Mouse (Mus musculus) thymus, postnatal 10 days (tissue): ENCODE data around the gene Hoxa1.

Source experiments
- DNase-seq, 2 experiments: peaks; one replicate each; pipeline ENCODE4 v3.0.0; 2021; ENCODE audit warnings: low spot score in 2 of 2

Gene Hoxa1

DNA sequence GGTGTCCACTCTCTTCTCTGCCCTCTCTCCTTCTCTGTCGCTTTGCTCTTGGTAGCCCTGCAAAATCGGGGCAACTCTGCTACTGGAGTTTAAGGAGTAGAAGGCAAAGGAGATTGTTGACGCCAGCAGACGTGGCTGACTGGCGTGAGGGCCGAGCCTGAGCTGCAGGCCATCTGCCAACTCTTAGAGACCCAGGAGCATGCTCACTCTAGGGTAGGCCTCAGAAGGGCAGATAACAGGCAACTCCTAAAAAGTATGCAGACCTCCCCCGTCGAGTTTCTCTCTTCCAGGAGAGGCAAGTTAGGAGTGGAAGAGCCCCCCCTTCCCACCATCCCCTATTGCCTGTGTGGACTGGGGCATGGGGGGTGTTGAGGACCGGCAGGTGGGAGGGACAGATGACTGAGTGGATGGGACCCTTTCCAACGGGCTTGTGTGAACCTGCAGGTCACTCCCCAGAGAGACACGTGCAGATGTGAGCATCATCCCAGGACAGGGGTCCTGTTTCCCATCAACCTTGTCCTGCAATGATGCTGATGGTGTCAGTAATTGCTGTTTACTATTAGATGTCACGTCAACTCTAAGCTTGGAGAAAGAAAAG lies 1.1 kb upstream of the Hoxa1 start:
- DNase-seq = no peak

DNA sequence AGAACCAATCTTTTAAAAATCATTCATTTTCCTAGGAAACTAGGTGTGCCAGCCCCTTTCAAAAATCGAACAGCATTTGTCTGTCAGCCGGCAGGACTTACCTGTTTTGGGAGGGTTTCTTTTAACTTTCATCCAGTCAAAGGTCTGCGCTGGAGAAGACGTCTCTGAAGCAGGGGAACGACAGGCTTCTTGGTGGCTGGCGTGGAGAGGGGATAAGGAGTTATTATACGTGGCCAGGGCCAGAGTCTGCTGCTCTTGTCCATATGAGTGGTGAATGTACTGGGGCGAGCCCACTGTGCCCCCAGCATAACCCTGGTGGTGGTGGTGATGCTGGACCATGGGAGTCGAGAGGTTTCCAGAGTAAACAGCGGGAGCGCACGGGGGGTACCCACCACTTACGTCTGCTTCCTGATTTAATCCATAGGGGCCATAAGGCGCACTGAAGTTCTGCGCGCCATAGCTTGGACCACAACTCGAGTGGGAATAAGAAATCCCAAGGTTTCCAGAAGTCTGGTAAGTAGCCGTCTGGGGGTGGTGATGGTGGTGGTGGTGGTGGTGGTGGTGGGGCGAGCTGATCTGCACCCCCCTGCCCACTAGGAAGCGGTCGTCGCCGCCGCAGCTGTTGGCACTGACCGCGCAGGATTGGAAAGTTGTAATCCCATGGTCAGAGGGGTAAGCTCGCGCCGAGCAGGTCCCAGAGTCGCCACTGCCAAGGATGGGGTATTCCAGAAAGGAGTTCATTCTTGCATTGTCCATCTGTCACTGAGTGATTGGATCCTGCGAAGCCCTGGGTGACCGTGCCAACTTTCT lies 446 bp downstream of the Hoxa1 start:
- DNase-seq = no peak

DNA sequence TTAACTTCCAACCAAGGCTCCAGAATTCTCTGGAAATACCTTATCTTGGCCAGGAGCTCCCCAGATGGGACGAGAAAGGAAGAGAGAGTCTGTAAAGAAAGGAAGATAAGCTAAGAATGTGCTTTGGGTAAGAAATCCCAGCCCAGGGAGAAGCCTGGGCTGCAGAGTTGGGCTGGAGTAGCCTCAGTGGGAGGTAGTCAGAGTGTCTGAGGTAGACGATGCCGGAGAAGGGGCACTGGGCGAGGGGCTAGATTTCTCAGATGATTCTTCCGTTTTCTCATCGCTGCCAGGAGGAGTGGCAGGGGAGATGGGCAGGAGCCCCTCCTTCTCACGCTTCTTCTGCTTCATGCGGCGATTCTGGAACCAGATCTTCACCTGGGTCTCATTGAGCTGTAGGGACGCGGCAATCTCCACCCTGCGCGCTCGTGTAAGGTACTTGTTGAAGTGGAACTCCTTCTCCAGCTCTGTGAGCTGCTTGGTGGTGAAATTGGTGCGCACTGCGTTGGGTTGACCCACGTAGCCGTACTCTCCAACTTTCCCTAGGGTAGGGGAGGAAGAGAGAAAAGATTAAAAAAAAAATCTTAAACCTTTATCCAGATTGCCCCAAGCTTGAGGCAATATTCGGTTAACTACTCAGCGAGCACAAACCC lies 1.4 kb downstream of the Hoxa1 start:
- no peak for DNase-seq

DNA sequence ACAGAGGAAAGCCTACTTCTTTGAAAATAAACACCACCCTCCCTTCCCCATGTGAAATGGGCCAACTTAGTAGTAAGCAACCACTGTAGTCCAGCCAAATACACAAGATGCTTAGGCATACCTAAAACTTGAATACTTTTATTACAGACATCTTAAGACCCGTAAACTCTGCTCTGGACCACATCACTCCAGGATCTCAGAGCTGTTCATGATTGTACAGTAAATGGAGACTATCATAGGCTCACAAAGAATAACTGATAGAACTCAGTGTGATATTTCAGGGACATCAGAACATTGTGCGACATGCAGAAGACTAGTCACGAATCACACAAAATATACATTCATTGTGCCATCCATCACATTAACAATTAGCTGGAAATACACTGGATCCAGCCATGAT lies 2.6 kb downstream of the Hoxa1 start:
- DNase-seq = no peak

DNA sequence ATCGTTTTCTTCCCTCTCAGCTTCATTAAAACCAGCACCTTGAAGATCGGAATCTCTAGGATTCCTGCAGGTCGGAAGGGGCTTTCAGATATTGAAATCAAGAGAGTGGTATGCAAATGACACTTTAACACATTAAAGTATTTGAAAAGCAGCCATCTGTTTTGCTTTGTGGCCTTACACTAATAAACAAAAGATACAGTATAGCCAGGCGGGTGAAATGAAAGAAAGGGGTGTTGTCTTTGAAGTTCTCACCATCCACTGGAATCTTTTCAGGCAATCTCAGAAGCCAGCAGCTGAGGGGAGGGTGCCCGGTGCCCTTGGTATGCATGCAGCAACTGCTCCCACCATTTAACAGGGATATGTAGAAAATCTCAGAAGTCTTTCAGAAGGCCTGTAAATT lies 4.1 kb downstream of the Hoxa1 start:
- DNase-seq = no peak

DNA sequence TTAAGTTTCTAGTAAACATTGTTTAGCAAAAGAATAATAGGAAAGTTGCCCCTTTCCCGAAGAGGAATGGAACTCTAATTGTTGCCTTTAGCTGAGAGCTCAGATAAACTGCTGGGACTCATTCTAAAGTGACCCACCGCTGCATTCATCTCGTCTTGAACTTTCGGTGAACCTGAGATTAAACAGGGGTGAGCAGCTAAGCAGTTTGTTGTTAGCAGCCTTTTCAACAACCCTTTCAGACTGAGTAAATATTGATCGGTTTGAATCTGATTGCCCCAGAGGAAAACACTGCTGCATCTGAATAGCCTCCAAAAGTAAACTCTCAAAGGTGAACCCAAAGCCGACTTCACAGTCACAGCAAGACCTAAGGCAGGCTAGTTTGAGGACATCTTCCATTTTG lies 4.8 kb downstream of the Hoxa1 start:
- DNase-seq = no peak

DNA sequence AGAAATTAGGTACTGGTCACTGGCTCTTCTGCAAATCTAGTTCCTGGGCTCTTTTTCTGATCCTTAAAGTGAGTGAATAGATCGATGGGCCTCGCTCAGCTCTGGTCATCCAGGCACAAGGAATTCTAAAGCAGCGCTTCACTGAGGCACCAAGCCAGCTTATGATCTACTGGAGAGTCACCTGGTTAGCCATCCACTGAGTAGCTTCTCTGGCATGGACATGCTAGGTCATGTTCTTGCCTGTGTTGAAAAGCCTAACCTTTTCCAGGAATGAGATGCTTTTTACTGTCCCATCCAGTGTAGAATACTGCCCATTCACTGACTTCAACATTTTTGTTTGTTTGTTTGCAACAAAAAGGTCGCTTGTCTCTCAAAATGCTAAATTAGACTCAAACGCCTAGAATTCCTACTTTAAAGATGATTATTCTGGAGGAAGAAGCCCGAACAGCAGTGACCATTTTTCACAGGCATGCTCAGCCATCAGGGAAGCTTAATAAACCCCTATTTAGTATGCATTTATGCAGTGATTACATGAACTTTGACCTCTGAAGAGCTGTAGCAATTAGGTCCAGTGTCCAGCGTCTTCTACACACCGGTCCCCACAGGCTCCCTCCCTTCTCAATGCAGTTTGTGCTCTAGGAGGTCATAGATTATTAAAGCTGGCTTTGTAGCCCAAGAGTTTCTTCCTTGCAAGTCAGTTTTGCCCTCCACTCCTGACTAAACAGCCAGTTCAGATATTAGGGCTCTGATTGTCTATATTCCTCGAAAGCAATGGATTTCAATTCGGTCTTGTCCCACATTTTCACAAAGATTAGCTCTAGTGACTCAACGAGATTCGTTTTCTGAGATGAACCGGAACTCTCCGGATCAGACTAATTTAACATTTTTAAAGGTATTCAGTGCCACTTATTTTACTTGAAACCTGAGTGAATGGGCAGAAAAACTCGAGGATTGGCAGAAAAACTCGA lies 5.6 kb downstream of the Hoxa1 start:
- no peak for DNase-seq

DNA sequence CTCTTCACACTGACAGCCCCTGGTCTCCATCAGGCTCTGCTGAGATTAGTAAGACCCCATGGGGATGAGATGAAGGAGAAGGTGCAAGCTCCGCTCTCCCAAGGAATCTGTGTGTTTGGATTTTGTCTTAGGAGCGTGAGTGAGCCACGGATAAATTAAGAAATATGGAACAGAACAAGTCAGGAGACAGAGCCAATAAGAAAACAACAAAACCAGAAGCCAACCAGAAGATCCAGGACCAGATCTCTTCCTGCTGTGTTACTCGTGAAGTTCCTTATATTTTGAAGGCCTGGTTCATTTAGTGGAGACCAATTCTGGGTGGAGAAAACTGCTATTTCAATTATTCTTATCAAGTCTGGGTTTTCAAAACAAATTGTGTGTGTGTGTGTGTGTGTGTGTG lies 6.5 kb downstream of the Hoxa1 start:
- no peak for DNase-seq

DNA sequence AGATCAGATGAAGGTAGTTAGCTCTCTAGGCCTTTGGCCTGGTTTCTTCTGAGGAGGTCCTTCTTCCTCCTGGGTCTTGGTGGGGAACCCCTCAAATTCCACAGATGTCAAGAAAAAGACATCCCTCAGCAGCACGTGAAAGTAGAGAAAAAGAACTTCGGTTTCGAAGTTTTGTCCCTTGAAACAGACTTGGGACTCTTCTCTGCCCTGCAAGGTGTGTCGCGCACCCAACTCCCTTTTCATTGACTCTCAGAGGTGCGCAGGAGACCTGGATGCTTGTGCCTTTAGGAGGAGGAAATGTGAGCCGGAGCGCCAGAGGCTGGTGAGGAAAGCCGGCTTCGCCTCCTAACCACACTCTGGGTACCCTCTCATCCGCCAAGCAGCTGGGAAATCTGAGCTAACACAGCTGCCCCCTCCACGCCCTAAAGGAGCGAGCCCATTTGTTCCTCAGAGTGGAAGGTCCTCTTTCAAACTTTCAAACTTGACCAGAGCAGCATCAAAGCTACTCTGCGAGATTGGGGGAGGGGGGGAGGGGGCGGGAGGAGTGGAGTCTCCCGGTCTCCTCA lies 7.6 kb downstream of the Hoxa1 start:
- no peak for DNase-seq

DNA sequence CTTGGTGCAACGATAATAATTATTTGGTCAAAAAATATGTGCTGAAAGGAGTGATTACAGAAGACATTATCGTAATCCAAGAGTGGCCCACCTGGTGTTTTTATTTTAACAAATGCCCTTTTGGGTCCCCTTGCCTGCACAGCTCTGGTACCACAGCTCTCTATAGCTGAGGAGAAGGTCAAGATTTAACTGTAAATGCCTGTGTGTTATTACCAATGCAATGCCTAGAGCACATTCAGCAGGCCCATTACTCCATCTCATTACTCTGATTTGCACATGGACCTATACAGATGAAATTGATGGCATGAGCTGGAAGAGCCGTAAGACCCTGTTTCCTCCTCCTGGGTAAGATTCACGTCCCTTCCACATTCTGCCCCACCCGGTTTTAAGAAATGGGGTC lies 19.0 kb downstream of the Hoxa1 start:
- no peak for DNase-seq

DNA sequence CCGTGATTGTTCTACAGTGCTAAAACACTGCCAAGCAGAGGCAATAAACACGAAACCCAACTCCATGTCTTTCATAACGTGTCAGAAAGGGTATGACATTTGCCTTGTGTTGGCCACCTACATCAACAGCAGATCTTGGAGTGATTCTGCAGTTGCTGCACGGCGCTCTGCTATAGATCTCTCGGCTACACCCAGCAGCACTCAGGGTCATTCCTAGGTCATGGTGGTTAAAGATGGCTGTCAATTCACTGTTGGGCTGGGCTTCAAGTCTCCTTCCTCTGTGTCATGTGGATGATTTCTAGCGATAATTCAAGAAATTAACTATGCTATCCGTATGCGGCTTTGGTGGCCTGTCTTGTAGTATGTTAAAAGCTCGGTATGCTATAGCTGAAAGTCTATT lies 19.5 kb downstream of the Hoxa1 start:
- DNase-seq = no peak

DNA sequence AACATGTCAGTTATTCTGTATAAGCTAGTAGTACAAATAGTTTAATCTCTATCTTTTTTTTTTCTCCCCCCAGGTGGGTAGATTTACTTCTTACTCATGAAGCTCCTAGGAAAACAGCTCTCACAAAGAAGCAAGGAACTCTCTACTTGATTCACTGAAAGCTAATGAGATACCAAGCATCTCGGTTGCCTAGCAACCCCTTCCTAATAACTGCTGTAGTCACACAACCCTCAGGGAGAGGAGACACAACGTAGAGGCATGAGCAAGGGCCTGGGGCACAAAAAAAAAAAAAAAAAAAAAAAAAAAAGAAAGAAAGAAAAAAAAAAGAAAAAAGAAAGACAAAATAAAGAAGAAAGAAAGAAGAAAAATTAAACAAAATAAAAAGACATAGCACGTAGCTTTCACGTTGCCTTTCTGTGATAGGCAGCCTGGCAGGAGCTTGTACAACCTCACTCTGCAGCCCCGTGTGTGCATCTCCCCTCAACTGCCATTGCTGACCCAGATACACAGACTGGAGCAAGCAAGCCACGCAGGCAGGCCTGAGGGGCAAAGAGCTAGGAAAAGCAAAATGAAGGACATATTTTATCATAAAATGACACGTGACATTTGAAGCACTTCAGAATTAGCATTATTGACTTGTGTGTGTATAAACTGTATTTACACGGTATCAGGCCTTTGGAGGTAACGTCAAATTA lies 20.1 kb downstream of the Hoxa1 start:
- no peak for DNase-seq

DNA sequence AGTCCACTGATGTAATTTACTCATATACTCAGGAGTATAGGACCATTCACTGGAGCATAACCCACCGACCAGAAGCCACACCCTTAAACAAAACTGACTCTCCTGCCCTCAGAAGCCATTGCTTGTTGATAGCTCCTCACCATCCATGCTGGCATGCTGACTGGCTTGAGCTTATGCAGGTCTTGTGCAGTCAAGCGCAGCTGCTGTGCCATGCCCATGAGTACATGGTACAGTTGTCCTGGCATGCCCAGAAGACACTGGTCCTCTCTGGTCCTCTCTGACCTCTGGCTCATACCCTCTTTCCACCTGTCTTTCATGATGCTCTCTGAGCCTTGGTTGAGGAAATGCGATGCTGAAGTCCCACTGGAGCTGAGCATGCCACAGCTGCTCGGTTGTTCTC lies 34.4 kb downstream of the Hoxa1 start:
- no peak for DNase-seq

DNA sequence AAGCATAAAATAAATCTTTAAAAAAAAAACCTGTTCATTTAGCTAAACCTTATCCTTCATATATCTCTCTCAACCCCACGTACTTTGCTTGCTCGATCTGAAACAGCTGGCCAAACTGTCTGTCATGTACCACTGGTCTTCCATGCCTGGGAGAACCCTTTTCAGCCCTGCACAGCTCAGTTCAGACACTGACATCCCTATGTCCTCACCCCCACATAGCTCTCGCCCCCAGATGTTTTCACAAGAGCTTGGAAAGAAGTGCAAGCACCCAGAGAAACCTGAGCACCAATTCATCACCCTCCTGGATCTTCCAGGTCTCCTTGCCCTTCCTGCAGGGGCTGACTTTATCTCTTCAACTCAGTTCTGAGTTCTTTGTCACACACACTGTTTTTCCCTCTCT lies 36.9 kb downstream of the Hoxa1 start:
- no peak for DNase-seq

DNA sequence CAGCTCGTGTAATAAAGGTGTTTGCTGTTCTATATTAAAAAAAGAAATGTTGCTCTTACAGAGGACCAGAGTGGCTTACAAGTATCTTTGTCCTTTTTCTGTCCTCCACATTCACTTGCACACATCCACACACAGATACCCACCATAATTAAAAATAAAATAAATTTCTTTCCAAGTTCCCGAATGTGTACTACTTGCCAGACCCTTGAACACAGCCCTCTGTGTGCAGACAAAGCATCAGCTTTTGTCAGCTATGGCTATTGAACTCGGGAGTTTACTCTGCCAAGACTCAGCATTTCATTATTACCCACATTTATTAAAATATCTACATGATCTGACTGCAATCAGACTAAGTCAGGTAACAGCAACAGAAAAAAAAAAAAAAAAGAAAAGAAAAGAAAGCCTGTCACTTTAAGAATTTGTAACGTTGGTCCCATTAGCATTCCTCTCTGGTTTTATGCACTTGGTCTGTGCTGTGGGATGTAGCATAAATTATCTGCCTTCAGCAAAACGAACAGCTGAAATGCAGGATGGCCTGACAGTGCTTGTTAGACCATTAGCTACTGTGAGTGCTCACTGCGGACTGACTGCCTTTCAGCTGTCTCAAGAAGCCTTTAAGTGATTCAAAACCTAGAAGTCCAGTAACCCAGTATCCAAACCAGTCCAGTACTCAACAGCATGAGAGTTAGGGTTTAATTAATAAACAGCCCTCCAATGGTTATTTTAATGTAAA lies 39.0 kb downstream of the Hoxa1 start:
- DNase-seq = no peak

DNA sequence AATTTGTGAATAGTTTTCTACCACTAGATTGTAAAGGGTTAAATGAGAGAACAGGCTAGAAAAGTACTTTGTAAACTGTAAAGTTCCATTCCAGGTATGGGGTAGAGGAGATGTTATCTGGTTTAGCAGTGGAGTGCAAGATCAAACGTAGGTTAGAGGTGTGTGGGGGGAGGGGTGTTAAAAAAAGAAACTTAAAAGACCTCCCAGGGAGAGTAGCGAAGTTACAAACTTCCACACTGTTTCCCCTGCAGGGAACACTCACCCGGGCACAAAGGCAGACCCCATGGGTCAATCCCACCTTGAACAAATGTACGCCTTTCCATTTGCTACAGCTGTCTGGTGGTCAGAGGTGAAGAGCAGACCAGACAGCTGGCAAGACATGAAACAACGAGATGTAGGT lies 42.2 kb downstream of the Hoxa1 start:
- DNase-seq = peak in 1 of 2 experiments; percentile 21

DNA sequence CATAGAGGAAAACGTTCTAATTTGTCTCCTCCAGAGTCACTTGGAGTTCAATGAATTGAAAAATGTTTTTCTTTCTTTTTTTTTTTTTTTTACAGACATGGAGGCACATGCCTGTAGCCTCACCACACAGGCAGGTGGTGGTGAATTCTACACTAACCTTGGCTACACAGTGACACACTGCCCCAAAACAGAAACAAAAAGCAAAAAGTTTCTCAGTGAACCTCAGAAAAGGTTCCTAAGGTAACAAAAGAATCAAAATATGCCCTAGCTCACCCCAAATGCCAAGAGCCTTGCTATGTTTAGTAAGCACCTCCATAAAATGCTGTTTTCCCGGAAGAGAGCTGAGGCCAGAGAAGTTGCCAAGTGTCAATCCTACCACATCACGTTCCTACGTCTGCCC lies 46.3 kb downstream of the Hoxa1 start:
- no peak for DNase-seq

DNA sequence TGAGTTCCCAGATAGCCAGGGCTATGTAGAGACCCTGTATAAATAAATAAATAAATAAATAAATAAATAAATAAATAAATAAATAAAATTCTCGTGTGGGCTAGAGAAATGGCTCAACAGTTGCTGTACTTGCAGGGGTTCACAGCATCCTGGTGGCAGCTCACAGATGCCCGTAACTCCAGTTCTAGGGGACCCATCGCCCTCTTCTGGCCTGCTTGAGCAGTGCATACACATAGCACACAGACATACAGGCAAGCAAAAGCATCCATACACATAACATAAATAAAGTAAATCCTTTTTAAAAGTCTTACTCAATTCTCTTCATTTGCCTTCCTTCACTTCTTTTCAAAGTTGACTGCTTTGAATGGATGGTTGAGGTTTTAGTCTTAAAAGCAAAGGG lies 50.7 kb downstream of the Hoxa1 start:
- no peak for DNase-seq

DNA sequence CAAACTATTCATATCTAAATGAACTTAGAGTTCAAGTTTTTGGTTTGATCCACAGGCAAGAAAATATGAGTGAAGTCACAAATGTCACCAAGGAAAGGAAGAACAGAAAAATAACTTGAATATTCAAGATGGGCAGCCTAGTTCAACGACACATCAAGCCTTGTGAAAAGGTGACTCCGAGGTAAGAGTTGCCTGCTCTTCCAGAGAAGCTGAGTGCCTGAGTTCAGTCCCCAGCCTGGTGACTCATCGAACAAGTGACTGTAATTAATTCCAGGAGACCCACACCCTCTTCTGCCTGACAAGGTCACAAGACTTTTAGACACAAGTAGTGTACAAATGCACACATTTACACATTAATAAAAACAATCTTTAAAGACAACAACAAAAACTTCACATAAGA lies 51.4 kb downstream of the Hoxa1 start:
- DNase-seq = no peak

DNA sequence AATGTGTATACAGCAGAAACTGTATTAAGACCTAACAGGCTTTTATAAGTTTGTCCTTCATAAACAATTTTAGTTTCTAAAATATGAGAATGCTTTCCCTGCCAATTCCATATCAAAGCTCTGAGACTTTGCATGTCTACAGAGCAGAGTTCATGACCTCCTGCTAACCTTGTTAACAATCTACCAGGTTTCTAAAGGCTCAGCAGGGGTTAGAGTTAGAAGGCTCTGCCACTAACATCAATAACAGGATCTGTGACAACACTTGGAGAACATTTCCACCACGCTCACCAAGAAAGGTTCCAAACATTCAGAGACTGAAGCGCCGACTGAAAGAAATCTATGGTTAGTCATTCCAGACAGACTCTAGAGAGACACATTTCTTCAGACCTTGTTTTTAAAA lies 51.9 kb downstream of the Hoxa1 start:
- no peak for DNase-seq
